Mouse (Mus musculus): ENCODE data around the gene Lcn2. TPM values are rescaled to one million over a fixed set of nuclear protein-coding genes. Genes with fewer than 3 reads are reported as not detected.
A peak's percentile ranks its signal among the peaks of the same experiment; 100 is the strongest.

Gene Lcn2
- polyA plus RNA-seq, 1 experiment from 2014 or later = 419 TPM

DNA sequence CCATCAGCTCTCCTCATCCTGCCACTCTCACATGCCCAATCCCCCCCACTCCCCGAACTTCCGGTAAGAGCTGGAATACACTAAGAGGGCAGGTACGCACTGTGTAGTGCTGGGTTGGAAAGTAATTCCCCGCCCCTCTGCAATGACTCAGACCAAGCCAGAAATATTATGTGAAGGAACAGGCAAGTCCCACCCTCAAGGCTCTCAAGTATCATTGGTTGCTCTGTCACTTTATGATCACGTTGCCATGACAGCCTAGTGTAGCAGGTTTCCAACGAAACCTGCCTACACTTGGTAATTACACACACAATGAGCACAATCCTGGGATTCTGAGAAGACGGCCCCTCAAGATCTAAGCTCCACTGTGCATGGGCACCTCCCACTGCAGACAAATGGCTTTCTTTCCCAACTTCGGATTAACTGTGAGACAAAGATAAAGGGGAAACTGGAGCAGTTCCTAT, 40.2 kb upstream of the Lcn2 start:
- Histone ChIP-seq H3K4me1 (ENCODE audit: insufficient read depth) (peaks cover 54% of the 10 kb centered on the region), H3K4me2 (ENCODE audit: low read depth, low read length) (no peak overlapping the region)
- DNase-seq = no peak

DNA sequence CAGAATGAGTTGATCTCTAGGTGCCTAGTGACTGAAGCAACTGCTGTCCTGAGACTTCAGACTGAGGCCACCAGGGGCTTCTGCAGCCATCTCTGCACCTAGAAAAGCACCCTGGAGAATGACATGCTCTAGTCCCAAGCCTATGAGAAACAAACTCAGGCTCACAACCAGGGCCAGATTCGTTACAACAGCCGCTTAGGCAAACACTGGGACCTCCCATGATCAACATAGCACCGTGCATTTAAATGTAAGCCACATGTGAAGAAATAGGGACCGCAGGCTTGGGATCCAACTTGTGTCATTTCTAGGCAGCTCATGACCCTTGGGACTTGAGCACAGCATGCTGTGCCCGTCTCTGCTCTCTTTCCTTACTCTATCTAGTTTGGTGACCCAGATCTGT, 39.7 kb upstream of the Lcn2 start:
- no peak for DNase-seq
- TF ChIP-seq EP300 (IDR thresholded peaks at IDR 0.05; ENCODE audit: low read depth) (no peak), CTCF (IDR thresholded peaks at IDR 0.05; ENCODE audit: low read depth) (no peak)
- peak overlapping the region; percentile 53 for H3K27ac ChIP-seq (ENCODE audit: low read depth)

More for the DNA sequence above, 40.2 kb upstream of the Lcn2 start:
- 51% methylated on average over 8 of the region's 8 CpGs for WGBS (ENCODE audit: insufficient replicate concordance)
- H3K36me3 ChIP-seq (replicated peaks; ENCODE audit: insufficient read depth, low read length) = no peaks in the 10 kb centered on the region
- no peak overlapping the region for H3K9ac ChIP-seq (replicated peaks)
- H3K27ac ChIP-seq (ENCODE audit: low read depth) = peak overlapping the region; percentile 53
- H3K9me3 ChIP-seq (ENCODE audit: low read length) = no peaks in the 10 kb centered on the region
- no peak for ATAC-seq
- TF ChIP-seq CTCF (IDR thresholded peaks at IDR 0.05; ENCODE audit: low read depth) (no peak), EP300 (IDR thresholded peaks at IDR 0.05; ENCODE audit: low read depth) (no peak)
- H3K4me3 ChIP-seq (ENCODE audit: low read depth, low read length) = no peak overlapping the region
- no peaks in the 10 kb centered on the region for H3K27me3 ChIP-seq (ENCODE audit: insufficient read depth, low read length)

DNA sequence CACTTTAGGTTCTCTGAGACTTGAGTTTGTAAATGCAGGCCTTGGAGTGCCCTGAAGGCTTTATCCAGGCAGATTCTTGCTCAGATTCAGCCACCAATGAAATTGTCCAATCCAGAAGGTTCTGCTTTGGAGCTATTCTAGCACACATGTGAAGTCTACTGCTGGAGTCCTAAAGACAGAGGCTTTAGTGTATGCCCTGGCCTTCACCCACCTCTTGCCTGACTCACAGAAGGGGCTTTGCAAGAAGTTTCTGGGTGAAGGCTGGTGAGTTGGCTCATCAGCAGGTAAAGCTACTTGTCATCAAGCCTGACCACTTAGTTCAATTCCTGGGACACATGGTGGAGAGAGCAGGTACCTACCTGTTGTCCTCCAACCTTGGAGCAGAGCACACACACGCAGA, 38.1 kb upstream of the Lcn2 start:
- H3K27ac ChIP-seq (ENCODE audit: low read depth) = peak overlapping the region; percentile 17; the same call in 1 of the 2 replicates

More for the DNA sequence above, 39.7 kb upstream of the Lcn2 start:
- Histone ChIP-seq H3K4me1 (ENCODE audit: insufficient read depth) (peaks cover 59% of the 10 kb centered on the region), H3K9me3 (ENCODE audit: low read length) (no peaks in the 10 kb centered on the region), H3K27me3 (ENCODE audit: insufficient read depth, low read length) (no peaks in the 10 kb centered on the region), H3K36me3 (replicated peaks; ENCODE audit: insufficient read depth, low read length) (no peaks in the 10 kb centered on the region), H3K9ac (replicated peaks) (no peak overlapping the region), H3K4me2 (ENCODE audit: low read depth, low read length) (no peak overlapping the region), H3K4me3 (ENCODE audit: low read depth, low read length) (no peak overlapping the region)
- 68% methylated on average over 5 of the region's 5 CpGs for WGBS (ENCODE audit: insufficient replicate concordance)
- peak; percentile 15 for ATAC-seq

DNA sequence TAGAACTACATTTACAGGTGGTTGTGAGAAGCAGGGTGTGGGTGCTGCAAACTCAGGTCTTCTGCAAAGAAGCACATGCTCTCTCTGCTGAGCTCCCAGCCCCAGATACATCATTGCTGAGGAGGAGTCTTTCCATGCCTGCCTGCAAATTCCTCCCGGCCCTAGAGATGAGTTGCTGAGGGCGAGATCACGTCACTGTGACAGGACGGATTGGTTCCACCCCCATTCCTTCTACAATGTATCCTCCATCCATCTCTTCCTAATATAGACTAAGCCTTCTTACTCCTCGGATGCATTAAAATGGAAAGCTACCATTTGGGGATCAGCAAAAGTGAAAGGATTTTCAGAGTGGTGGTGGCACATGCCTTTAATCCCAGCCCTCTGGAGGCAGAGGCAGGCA, 37.5 kb upstream of the Lcn2 start:
- no peak overlapping the region for H3K9ac ChIP-seq (replicated peaks)
- H3K27ac ChIP-seq (ENCODE audit: low read depth) = peak overlapping the region; percentile 91; the same call in 1 of the 2 replicates
- ATAC-seq = no peak

More for the DNA sequence above, 38.1 kb upstream of the Lcn2 start:
- peaks cover 6% of the 10 kb centered on the region for H3K36me3 ChIP-seq (replicated peaks; ENCODE audit: insufficient read depth, low read length)
- H3K4me3 ChIP-seq (ENCODE audit: low read depth, low read length) = no peak overlapping the region
- ATAC-seq (no peak), DNase-seq (no peak)
- 83% methylated on average over 1 of the region's 1 CpGs for WGBS (ENCODE audit: insufficient replicate concordance)
- no peak overlapping the region for H3K4me2 ChIP-seq (ENCODE audit: low read depth, low read length)
- TF ChIP-seq CTCF (IDR thresholded peaks at IDR 0.05; ENCODE audit: low read depth) (no peak), EP300 (IDR thresholded peaks at IDR 0.05; ENCODE audit: low read depth) (no peak)
- H3K27me3 ChIP-seq (ENCODE audit: insufficient read depth, low read length) = no peaks in the 10 kb centered on the region
- H3K9ac ChIP-seq (replicated peaks) = no peak overlapping the region
- peaks cover 63% of the 10 kb centered on the region for H3K4me1 ChIP-seq (ENCODE audit: insufficient read depth)
- no peaks in the 10 kb centered on the region for H3K9me3 ChIP-seq (ENCODE audit: low read length)

DNA sequence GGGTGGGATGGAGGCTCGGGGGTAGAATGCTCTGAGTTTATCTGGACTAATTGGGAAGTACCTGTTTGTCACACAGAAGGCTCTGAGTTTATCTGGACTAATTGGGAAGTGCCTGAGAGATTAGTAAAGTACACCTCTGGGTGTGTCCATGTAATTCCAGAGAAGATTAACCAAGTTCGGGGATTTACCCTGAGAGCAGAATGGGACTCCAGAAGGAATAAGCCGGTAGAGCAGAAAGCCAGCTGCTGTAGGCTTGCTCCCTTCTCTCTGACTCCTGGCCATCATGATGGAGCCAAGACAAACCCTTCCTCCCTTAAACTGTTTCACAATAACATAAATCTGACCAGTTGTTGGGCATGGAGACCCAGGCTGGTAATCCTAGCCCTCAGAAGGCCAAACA, 36.7 kb upstream of the Lcn2 start:
- no peak overlapping the region for H3K4me2 ChIP-seq (ENCODE audit: low read depth, low read length)
- TF ChIP-seq CTCF (IDR thresholded peaks at IDR 0.05; ENCODE audit: low read depth) (no peak), EP300 (IDR thresholded peaks at IDR 0.05; ENCODE audit: low read depth) (no peak)

More for the DNA sequence above, 37.5 kb upstream of the Lcn2 start:
- 82% methylated on average over 5 of the region's 5 CpGs for WGBS (ENCODE audit: insufficient replicate concordance)
- TF ChIP-seq EP300 (IDR thresholded peaks at IDR 0.05; ENCODE audit: low read depth) (no peak), CTCF (IDR thresholded peaks at IDR 0.05; ENCODE audit: low read depth) (no peak)
- peaks cover 10% of the 10 kb centered on the region for H3K36me3 ChIP-seq (replicated peaks; ENCODE audit: insufficient read depth, low read length)
- H3K9me3 ChIP-seq (ENCODE audit: low read length) = no peaks in the 10 kb centered on the region
- peaks cover 61% of the 10 kb centered on the region for H3K4me1 ChIP-seq (ENCODE audit: insufficient read depth)
- H3K27me3 ChIP-seq (ENCODE audit: insufficient read depth, low read length) = no peaks in the 10 kb centered on the region
- no peak overlapping the region for H3K4me3 ChIP-seq (ENCODE audit: low read depth, low read length)
- no peak for DNase-seq
- H3K4me2 ChIP-seq (ENCODE audit: low read depth, low read length) = no peak overlapping the region

DNA sequence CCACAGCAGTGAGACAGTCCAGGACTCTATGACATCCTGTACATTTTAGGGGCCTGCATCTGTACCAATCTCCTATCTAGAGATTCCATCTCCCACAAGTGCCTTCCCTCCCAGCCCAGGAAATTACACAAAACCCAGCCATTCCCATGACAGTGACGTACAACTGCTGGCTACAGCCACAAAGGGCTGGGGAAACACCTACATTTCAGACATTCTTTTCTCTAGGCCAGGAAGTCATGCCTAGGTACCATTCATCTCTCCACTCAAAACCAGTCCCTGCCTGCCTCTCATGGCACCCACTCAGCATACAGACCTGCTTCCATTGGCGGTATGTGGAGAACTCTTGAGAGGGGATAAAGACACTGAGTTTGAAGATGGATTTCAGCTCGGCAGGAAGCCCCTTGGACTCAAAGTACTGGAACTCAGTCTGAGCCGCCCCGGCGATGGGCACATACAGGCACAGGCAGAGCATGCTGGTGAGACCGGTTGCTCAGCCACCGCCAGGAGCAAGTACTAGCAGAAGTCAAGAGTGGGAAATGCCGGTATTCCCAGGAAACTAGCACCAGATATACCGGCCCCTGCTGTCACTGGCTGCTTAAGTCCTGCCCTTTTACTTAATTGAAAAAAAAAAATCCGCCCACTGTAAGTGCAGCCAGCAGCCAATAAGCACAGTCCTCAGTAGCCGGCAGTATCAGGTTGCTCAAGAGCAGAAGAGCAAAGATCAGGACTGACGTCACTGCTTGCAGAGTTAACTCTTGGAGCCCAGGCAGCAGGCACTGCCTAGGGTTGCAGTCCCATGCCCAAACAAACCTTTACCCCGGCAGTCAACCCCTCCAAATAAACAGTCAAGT, 35.7 kb upstream of the Lcn2 start:
- Histone ChIP-seq H3K4me3 (ENCODE audit: low read depth, low read length) (peak overlapping the region; percentile 59), H3K27ac (ENCODE audit: low read depth) (peak overlapping the region; percentile 88), H3K27me3 (ENCODE audit: insufficient read depth, low read length) (no peaks in the 10 kb centered on the region), H3K4me2 (ENCODE audit: low read depth, low read length) (peak overlapping the region; percentile 67), H3K36me3 (replicated peaks; ENCODE audit: insufficient read depth, low read length) (peaks cover 27% of the 10 kb centered on the region), H3K9me3 (ENCODE audit: low read length) (no peaks in the 10 kb centered on the region), H3K9ac (replicated peaks) (peak overlapping the region; percentile 81), H3K4me1 (ENCODE audit: insufficient read depth) (peaks cover 55% of the 10 kb centered on the region)
- DNase-seq = peak; percentile 69
- peak; percentile 87 for ATAC-seq
- WGBS (ENCODE audit: insufficient replicate concordance) = 15% methylated on average over 14 of the region's 14 CpGs
- TF ChIP-seq CTCF (IDR thresholded peaks at IDR 0.05; ENCODE audit: low read depth) (peak; percentile 15; the same call in 1 of the 2 replicates), EP300 (IDR thresholded peaks at IDR 0.05; ENCODE audit: low read depth) (peak; percentile 87)

More for the DNA sequence above, 36.7 kb upstream of the Lcn2 start:
- H3K9me3 ChIP-seq (ENCODE audit: low read length) = no peaks in the 10 kb centered on the region
- WGBS (ENCODE audit: insufficient replicate concordance) = 44% methylated on average over 3 of the region's 3 CpGs
- H3K27ac ChIP-seq (ENCODE audit: low read depth) = peak overlapping the region; percentile 91
- no peak overlapping the region for H3K4me3 ChIP-seq (ENCODE audit: low read depth, low read length)
- DNase-seq = no peak
- no peak for ATAC-seq
- peaks cover 63% of the 10 kb centered on the region for H3K4me1 ChIP-seq (ENCODE audit: insufficient read depth)
- H3K9ac ChIP-seq (replicated peaks) = no peak overlapping the region; the same call in 1 of the 2 replicates
- H3K27me3 ChIP-seq (ENCODE audit: insufficient read depth, low read length) = no peaks in the 10 kb centered on the region
- peaks cover 17% of the 10 kb centered on the region for H3K36me3 ChIP-seq (replicated peaks; ENCODE audit: insufficient read depth, low read length)
